Comparison of ENCODE assay signal across 15 mouse cellular contexts in the genomic region with DNA sequence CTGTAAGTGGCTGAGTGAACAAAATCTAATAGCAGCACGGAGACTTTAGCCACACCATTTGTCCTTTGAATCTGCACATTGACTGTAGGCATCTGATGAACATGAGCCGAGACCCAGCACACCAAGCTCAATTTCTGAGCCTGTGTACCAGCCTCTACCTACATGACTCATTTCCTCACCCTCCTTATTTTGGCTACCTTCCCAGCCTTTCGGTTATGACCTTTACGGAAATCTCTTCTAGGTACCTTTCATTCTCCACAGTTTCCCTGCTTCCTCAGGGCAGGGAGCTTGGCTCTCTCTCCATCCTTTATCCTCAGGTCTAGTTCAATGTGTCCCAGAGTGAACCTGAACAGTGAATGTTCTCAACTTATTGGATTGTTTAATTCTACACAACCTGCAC.
DNase-seq lines count a peak whose midpoint lies in the region; ATAC-seq and TF ChIP-seq lines count a peak whose summit lies in the region.
"Had no signal": no experiment of that assay in that cellular context is flagged by ENCODE, and none has a peak within 500 bp of the region (broad histone marks: within the 10 kb centered on the region; RNA-seq: fewer than 3 reads in every experiment).

No protein-coding gene starts in this region.

- H3K4me1 ChIP-seq in lung, postnatal 0 days (ENCODE audit: insufficient read depth, low read depth, low read length) = no peaks in the 10 kb centered on the region
- no peaks in the 10 kb centered on the region for H3K4me1 ChIP-seq in midbrain, embryonic 16.5 days (ENCODE audit: control insufficient read depth, insufficient read depth, low read length)
- H3K4me1 ChIP-seq: forebrain, embryonic 13.5 days; limb, embryonic 12.5 days; lung, embryonic 15.5 days; neural tube, embryonic 15.5 days had no signal

- no peaks in the 10 kb centered on the region for H3K36me3 ChIP-seq in lung, postnatal 0 days (ENCODE audit: insufficient read depth, low read length)
- H3K36me3 ChIP-seq in midbrain, embryonic 16.5 days (ENCODE audit: control insufficient read depth, insufficient read depth, low read length) = no peaks in the 10 kb centered on the region
- H3K36me3 ChIP-seq: limb, embryonic 12.5 days; lung, embryonic 15.5 days; neural tube, embryonic 15.5 days had no signal

- no peak for TF ChIP-seq EP300 in lung, postnatal 0 days (IDR thresholded peaks at IDR 0.05)

- TF ChIP-seq CTCF in lung, postnatal 0 days (IDR thresholded peaks at IDR 0.05) = no peak

- DNase-seq in adrenal gland, adult (ENCODE audit: inconsistent age in 2 of 2, low spot score in 1 of 2) = peak; percentile 6 to 50
- no peak for DNase-seq in adrenal gland, postnatal 4 days (ENCODE audit: low spot score in 2 of 2)
- peak; percentile 37 for DNase-seq in lung, postnatal 0 days (ENCODE audit: low spot score)
- DNase-seq in lung, postnatal 10 days = no peak
- DNase-seq in cerebellum, postnatal 36 days = peak; percentile 10 to 40
- peak; percentile 6 to 38 for DNase-seq in kidney, postnatal 25 days
- DNase-seq in liver = no peak
- DNase-seq: adrenal gland, postnatal 14 days; midbrain, embryonic 14.5 days; right cerebral cortex, postnatal 4 days had no signal

- H3K4me3 ChIP-seq in lung, postnatal 0 days (ENCODE audit: low read depth, low read length) = no peak overlapping the region
- H3K4me3 ChIP-seq in midbrain, embryonic 16.5 days (ENCODE audit: low read depth, low read length) = no peak overlapping the region
- H3K4me3 ChIP-seq: forebrain, embryonic 13.5 days; limb, embryonic 12.5 days; lung, embryonic 15.5 days; neural tube, embryonic 15.5 days had no signal

- H3K9ac ChIP-seq in lung, postnatal 0 days (replicated peaks; ENCODE audit: low read depth) = no peak overlapping the region
- H3K9ac ChIP-seq in midbrain, embryonic 16.5 days (ENCODE audit: low read depth, low read length) = no peak overlapping the region
- H3K9ac ChIP-seq: forebrain, embryonic 13.5 days; limb, embryonic 12.5 days; lung, embryonic 15.5 days; neural tube, embryonic 15.5 days had no signal

- no peaks in the 10 kb centered on the region for H3K9me3 ChIP-seq in lung, postnatal 0 days (ENCODE audit: low read length)
- no peaks in the 10 kb centered on the region for H3K9me3 ChIP-seq in midbrain, embryonic 16.5 days (replicated peaks; ENCODE audit: control insufficient read depth, low read length, poor library complexity, severe bottlenecking)
- H3K9me3 ChIP-seq: forebrain, embryonic 13.5 days; limb, embryonic 12.5 days; lung, embryonic 15.5 days; neural tube, embryonic 15.5 days had no signal

- 46% methylated on average over 4 of the region's 4 CpGs for WGBS in lung, postnatal 0 days
- 90% methylated on average over 4 of the region's 4 CpGs for WGBS in midbrain, embryonic 16.5 days

- H3K27ac ChIP-seq in lung, postnatal 0 days (ENCODE audit: low read length) = no peak overlapping the region
- no peak overlapping the region for H3K27ac ChIP-seq in midbrain, embryonic 16.5 days (ENCODE audit: low read length)
- H3K27ac ChIP-seq: forebrain, embryonic 13.5 days; limb, embryonic 12.5 days; lung, embryonic 15.5 days; neural tube, embryonic 15.5 days had no signal

- ATAC-seq in lung, postnatal 0 days = no peak
- ATAC-seq in midbrain, embryonic 16.5 days = no peak
- ATAC-seq: forebrain, embryonic 13.5 days had no signal

- no peak overlapping the region for H3K4me2 ChIP-seq in lung, postnatal 0 days (replicated peaks; ENCODE audit: low read depth, low read length)
- H3K4me2 ChIP-seq in midbrain, embryonic 16.5 days (ENCODE audit: low read length) = no peak overlapping the region
- H3K4me2 ChIP-seq: forebrain, embryonic 13.5 days; limb, embryonic 12.5 days; lung, embryonic 15.5 days; neural tube, embryonic 15.5 days had no signal

- no peaks in the 10 kb centered on the region for H3K27me3 ChIP-seq in lung, postnatal 0 days (replicated peaks; ENCODE audit: insufficient read depth, low read length)
- no peaks in the 10 kb centered on the region for H3K27me3 ChIP-seq in midbrain, embryonic 16.5 days (ENCODE audit: control insufficient read depth, insufficient read depth, low read depth, low read length)
- H3K27me3 ChIP-seq: forebrain, embryonic 13.5 days; limb, embryonic 12.5 days; lung, embryonic 15.5 days; neural tube, embryonic 15.5 days had no signal

Comparison
In these comparisons a context has a peak if more than half of its experiments do, and no peak if none do; other contexts are left out.
1. DNase-seq: peak in adrenal gland, adult (2 of 2), lung, postnatal 0 days (single experiment), cerebellum, postnatal 36 days (2 of 2) and kidney, postnatal 25 days (2 of 2); none in adrenal gland, postnatal 4 days (0 of 2), lung, postnatal 10 days (single experiment) and liver (single experiment).